Comparison of ENCODE assay signal across 19 mouse cellular contexts in the genomic region with DNA sequence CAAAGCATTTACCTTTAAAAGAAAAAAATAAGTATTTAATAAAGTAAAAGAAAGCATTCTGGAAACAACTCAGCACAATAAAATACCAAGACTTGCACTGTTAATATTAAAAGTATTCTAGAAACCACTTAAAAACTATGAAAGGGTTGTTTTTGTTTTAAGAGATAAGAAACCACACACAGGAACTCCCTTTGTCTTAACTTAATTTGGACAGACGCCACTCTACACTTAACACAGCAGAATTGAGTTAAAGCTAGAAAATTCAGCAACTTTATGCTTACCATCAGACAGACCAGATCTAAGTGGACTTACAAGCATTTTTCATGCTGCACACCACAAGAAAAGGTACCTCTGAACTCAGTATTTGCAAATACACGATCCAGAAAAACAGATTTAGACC.
DNase-seq lines count a peak whose midpoint lies in the region; ATAC-seq and TF ChIP-seq lines count a peak whose summit lies in the region.
"Had no signal": no experiment of that assay in that cellular context is flagged by ENCODE, and none has a peak within 500 bp of the region (broad histone marks: within the 10 kb centered on the region; RNA-seq: fewer than 3 reads in every experiment).

No protein-coding gene starts in this region.

- H3K4me2 ChIP-seq in heart, embryonic 15.5 days = no peak overlapping the region
- H3K4me2 ChIP-seq: embryonic facial prominence, embryonic 13.5 days; forebrain, embryonic 15.5 days; liver, embryonic 12.5 days; midbrain, embryonic 11.5 days had no signal

- no peak overlapping the region for H3K4me3 ChIP-seq in heart, embryonic 15.5 days
- no peak overlapping the region for H3K4me3 ChIP-seq in heart, embryonic 10.5 days
- H3K4me3 ChIP-seq in layer of hippocampus, adult 2 months = no peak overlapping the region
- peak overlapping the region; percentile 27; the same call in 1 of the 2 replicates for H3K4me3 ChIP-seq in G1E (ENCODE audit: low read depth, low read length)
- H3K4me3 ChIP-seq: embryonic facial prominence, embryonic 13.5 days; forebrain, embryonic 15.5 days; liver, embryonic 12.5 days had no signal

- no peak for ATAC-seq in heart, embryonic 15.5 days (replicated peaks; ENCODE audit: insufficient number of reproducible peaks, insufficient read depth, low FRiP score, low read depth)
- peak; percentile 61 for ATAC-seq in G1E (ENCODE audit: extremely low read depth, insufficient number of reproducible peaks, low FRiP score, poor library complexity, severe bottlenecking)
- ATAC-seq: CD4-positive, CD25-positive, alpha-beta regulatory T cell, adult 4 months; forebrain, embryonic 15.5 days; hindbrain, embryonic 16.5 days; intestine, embryonic 16.5 days; liver, embryonic 12.5 days had no signal

- H3K9me3 ChIP-seq in heart, embryonic 15.5 days (replicated peaks) = no peaks in the 10 kb centered on the region
- H3K9me3 ChIP-seq in heart, embryonic 10.5 days = no peaks in the 10 kb centered on the region
- no peaks in the 10 kb centered on the region for H3K9me3 ChIP-seq in G1E (replicated peaks)
- H3K9me3 ChIP-seq: embryonic facial prominence, embryonic 13.5 days; forebrain, embryonic 15.5 days; liver, embryonic 12.5 days had no signal

- H3K4me1 ChIP-seq in heart, embryonic 15.5 days (replicated peaks) = peaks cover 42% of the 10 kb centered on the region
- H3K4me1 ChIP-seq in heart, embryonic 10.5 days = peaks cover 26% of the 10 kb centered on the region
- peaks cover 65% of the 10 kb centered on the region for H3K4me1 ChIP-seq in G1E (ENCODE audit: insufficient read depth, low read depth, low read length)

- 55% methylated on average over 2 of the region's 2 CpGs for WGBS in heart, embryonic 15.5 days
- 60% methylated on average over 2 of the region's 2 CpGs for WGBS in heart, embryonic 10.5 days

- TF ChIP-seq CTCF in layer of hippocampus, adult 2 months (conservative IDR thresholded peaks at IDR 0.05) = no peak
- no peak for TF ChIP-seq CTCF in G1E (IDR thresholded peaks at IDR 0.05; ENCODE audit: low read depth, low read length)

- no peaks in the 10 kb centered on the region for H3K27me3 ChIP-seq in heart, embryonic 15.5 days
- H3K27me3 ChIP-seq in heart, embryonic 10.5 days (ENCODE audit: insufficient read depth, poor library complexity, severe bottlenecking) = no peaks in the 10 kb centered on the region
- no peaks in the 10 kb centered on the region for H3K27me3 ChIP-seq in G1E (ENCODE audit: insufficient read depth, low read length)
- H3K27me3 ChIP-seq: embryonic facial prominence, embryonic 13.5 days; forebrain, embryonic 15.5 days; liver, embryonic 12.5 days had no signal

- H3K27ac ChIP-seq in heart, embryonic 15.5 days = peak overlapping the region; percentile 47; the same call in 1 of the 2 replicates
- H3K27ac ChIP-seq in heart, embryonic 10.5 days = no peak overlapping the region
- H3K27ac ChIP-seq in layer of hippocampus, adult 2 months = peak overlapping the region; percentile 51
- H3K27ac ChIP-seq: embryonic facial prominence, embryonic 13.5 days; forebrain, embryonic 15.5 days; liver, embryonic 12.5 days had no signal

- DNase-seq in heart, embryonic 10.5 days (ENCODE audit: low spot score) = no peak
- DNase-seq in layer of hippocampus, adult 2 months (ENCODE audit: low spot score in 2 of 2) = no peak
- no peak for DNase-seq in layer of hippocampus, adult 9-10 months (ENCODE audit: low spot score)
- peak; percentile 58 for DNase-seq in 416B (ENCODE audit: low read depth)
- DNase-seq in G1E (ENCODE audit: low spot score) = no peak
- DNase-seq in B cell, adult 2 months = no peak
- DNase-seq: adrenal gland, postnatal 14 days; cerebellum, adult 9-11 months; kidney, postnatal 4 days; lung, postnatal 14 days; right cerebral cortex, postnatal 4 days had no signal

- no peak overlapping the region for H3K9ac ChIP-seq in heart, embryonic 15.5 days
- H3K9ac ChIP-seq: embryonic facial prominence, embryonic 13.5 days; forebrain, embryonic 15.5 days; liver, embryonic 12.5 days had no signal

- H3K36me3 ChIP-seq in heart, embryonic 15.5 days = no peaks in the 10 kb centered on the region
- H3K36me3 ChIP-seq in heart, embryonic 10.5 days = 0 out of 2 replicates have a peak, but pooled peaks cover 3% of the 10 kb centered on the region
- H3K36me3 ChIP-seq in G1E (replicated peaks) = peaks cover 15% of the 10 kb centered on the region
- H3K36me3 ChIP-seq: embryonic facial prominence, embryonic 13.5 days; forebrain, embryonic 15.5 days; liver, embryonic 12.5 days had no signal
